Mouse (Mus musculus) layer of hippocampus, adult 2 months (tissue): Measurements from ENCODE around the gene Klf5. TPM values are rescaled to one million over a fixed set of nuclear protein-coding genes. Genes with fewer than 3 reads are reported as not detected.

ENCODE experiments used
- DNase-seq, 2 experiments: peaks; one replicate each; pipeline ENCODE4 v3.0.0; 2022; ENCODE audit warnings: low spot score in 2 of 2
- H3K27ac ChIP-seq: fragments of 200-600 bp; 2 replicates; pipeline ENCODE4 v1.8.1; 2022
- H3K4me3 ChIP-seq: fragments of 200-600 bp; 2 replicates; pipeline ENCODE4 v1.8.1; 2022; ENCODE audit warnings: mild to moderate bottlenecking
- CTCF ChIP-seq: fragments of 200-600 bp; conservative IDR thresholded peaks from 2 replicates; pipeline ENCODE4 v1.8.1; 2022; ENCODE audit warnings: antibody characterized with exemption, mild to moderate bottlenecking, moderate library complexity
- long read RNA-seq, 2 experiments: library from polyadenylated mRNA; stranded (forward); transcript quantifications; one replicate each; pipeline ENCODE4 v2.0.0; 2021; ENCODE audit warnings: borderline mapping rate in 2 of 2
- total RNA-seq, 2 experiments: library from RNA; stranded (reverse); gene quantifications; 2 replicates each; pipeline ENCODE4 v1.2.3; 2021

Klf5 gene
- total RNA-seq, result 1 to 10 TPM; 6.7 to 7.4 TPM
- long read RNA-seq, experiment 1, partial matches to known transcripts, result 1 of 4 reads
- long read RNA-seq, experiment 1, other reads (novel, unspliced or antisense), result 0 of 4 reads
- long read RNA-seq, experiment 2, transcript Klf5-201 (4 exons, 3,352 nt), result major isoform, 8 of 8 reads
- long read RNA-seq, experiment 2, partial matches to known transcripts, result 0 of 8 reads
- long read RNA-seq, experiment 2, other reads (novel, unspliced or antisense), result 0 of 8 reads

DNA sequence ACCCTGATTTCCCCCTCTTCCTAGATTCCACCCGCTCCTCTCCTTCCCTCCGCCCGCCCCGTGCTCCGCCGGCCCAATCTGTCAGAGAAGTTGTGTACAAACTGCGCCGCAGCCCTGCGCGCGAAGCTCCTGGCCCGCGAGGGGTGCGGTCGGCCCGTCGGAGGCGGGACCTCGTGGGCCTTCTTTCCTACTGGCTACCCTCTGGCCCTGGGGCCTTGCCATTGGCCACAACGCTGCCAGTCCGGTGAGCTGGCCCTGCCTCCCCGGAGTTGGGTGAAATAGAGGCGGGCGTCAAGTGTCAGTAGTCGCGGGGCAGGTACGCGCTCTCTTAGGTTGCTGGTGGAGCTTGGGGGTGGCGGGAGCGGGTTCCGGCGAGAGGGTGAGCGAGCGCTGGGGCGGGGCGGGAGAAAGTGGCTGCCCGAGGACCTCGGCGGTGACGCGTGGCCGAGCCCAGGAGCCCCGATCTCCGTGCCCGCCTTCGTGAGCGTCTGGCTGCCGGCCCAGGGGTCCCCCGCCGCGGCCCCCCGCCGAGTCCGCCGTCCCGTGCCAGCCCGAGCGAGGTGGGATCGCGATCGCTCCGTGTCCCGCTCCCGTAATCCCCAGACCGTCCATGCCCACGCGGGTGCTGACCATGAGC, at the start of gene Klf5:
Gene Klf5 (plus strand): TSS at position 307 of the 637 bp plus-strand sequence.
- H3K27ac ChIP-seq, result peak within 1 kb of the TSS; percentile 76
- peak within 1 kb of the TSS; percentile 80 for H3K4me3 ChIP-seq
- no peak for TF ChIP-seq CTCF
- DNase-seq, result peak; percentile 90 to 91

DNA sequence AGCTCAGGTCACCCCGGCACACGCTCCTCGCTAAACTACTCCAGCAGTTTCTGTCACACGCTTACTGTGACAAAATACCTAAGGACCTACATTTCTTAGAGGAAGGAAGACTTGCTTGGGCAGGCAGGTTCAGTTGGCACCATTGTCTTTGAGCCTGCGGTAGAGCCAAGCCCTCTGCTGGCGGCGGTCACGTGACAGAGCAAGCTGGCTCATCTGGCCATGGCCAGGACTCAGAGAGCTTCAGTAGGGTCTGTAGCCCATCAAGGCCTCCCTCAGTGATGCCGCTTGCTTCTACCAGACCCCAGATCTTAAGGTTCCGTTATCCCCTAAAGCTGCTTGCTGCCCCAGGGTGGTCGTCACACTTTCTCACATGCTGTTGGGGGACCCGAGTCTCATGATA, 36.5 kb upstream of the Klf5 start:
- Histone ChIP-seq H3K27ac (no peak overlapping the region), H3K4me3 (no peak overlapping the region)
- no peak for TF ChIP-seq CTCF
- no peak for DNase-seq

GRCm38 (mm10) chr14:99263816-99264215, 34.7 kb upstream of the Klf5 start:
- DNase-seq, result no peak

DNA sequence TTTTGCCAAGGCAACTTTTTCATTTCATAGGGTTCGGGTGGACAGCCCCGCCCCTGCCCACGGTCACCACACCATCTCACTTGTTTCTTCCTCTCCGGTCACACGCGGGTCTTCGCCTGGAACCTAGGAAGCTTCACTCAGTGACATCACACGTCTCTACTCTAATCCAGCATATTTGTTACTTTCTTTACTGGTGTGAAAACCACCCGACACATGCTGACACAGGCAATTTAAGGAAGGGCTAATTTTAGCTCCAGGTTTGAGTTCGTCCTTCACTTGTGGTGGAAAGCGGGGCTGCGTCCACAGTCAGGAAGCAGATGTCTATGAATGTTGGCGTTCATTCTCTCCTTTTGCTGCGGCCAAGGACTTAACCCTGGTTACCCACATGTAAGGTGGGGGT, 32.7 kb upstream of the Klf5 start:
- no peak for DNase-seq
- Histone ChIP-seq H3K27ac (no peak overlapping the region), H3K4me3 (no peak overlapping the region)
- TF ChIP-seq CTCF, result no peak

More at GRCm38 (mm10) chr14:99263816-99264215, 34.7 kb upstream of the Klf5 start:
- Histone ChIP-seq H3K27ac (no peak overlapping the region), H3K4me3 (no peak overlapping the region)
- TF ChIP-seq CTCF, result no peak

DNA sequence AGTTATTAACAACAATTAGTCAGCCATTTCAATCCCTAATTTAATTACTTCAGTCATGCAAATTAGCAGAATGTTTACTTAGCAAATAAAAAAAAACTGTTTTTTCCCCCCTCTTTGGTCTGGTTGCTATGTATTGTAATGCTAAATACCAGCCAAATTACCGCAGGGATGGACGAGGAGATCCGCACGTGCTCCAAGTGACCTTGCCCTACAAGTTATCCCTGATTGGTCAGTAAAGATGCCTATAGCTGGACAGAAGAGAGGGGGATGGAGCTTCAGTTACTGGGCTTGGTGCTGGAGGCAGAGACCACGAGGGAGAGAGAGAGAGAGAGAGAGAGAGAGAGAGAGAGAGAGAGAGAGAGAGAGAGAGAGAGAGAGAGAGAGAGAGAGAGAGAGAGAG, 31.7 kb upstream of the Klf5 start:
- no peak for TF ChIP-seq CTCF
- Histone ChIP-seq H3K27ac (no peak overlapping the region), H3K4me3 (no peak overlapping the region)
- DNase-seq, result no peak

DNA sequence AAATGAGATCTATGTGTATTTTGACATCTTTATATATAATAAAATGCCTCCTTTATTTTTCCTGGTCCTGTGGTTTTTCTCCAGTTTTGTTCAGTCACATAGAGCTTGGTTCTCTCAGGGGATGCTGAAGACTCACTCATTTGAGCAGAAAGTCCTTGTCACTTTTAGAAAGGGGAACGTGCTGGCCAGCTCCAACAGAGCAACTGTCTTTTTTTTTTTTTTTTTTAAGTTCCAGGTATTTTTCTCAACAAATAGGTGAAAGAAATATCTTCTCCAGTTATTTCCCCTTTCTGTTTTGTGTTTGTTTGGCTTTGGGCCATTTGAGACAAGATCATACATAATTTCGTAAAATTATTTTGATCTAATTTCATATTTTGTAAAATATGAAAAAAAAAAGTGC, 24.4 kb upstream of the Klf5 start:
- no peak for TF ChIP-seq CTCF
- no peak overlapping the region for H3K4me3 ChIP-seq
- no peak for DNase-seq
- H3K27ac ChIP-seq, result no peak overlapping the region

- no peak for DNase-seq
- TF ChIP-seq CTCF, result no peak
- Histone ChIP-seq H3K4me3 (no peak overlapping the region), H3K27ac (no peak overlapping the region)
These were observed 22.7 kb upstream of the Klf5 start for GRCm38 (mm10) chr14:99275827-99276226.

GRCm38 (mm10) chr14:99278312-99278711, 20.2 kb upstream of the Klf5 start:
- DNase-seq, result no peak
- Histone ChIP-seq H3K4me3 (no peak overlapping the region), H3K27ac (no peak overlapping the region)
- TF ChIP-seq CTCF, result no peak

DNA sequence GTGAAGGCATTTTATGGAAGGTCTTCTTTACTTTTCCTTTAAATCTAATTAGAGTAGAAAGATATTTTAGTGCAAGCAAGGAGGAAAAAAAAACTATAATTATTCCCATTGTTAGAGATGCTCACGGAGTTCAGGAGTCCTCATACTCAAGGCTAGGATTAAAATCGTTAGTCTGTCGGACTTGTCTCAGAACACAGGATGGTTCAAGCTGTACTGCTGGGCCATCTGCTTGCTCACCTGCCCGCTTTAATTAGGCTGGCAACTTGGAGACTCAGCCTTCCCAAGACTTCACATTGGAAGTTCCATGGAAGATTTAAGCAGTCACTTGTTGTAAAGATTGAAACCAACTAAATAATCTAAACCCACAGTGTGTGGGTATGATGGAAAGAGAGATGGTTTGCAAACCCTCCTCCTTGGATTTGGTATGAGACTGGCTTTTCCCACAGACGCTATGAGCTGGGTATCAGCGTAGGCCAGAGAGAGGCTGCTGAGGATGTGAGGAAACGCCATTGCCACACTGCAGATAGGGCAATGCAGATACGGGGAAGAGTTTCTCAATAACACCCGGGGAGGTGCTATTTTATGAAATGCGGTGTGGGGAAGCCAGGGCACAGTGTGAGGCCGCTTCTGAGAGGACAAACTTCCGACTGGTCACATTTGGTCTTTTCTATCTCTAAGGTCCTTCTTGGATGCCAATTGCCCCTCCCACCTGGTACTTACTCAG, 19.6 kb upstream of the Klf5 start:
- Histone ChIP-seq H3K4me3 (no peak overlapping the region), H3K27ac (no peak overlapping the region)
- no peak for DNase-seq
- TF ChIP-seq CTCF, result no peak

- Histone ChIP-seq H3K4me3 (no peak overlapping the region), H3K27ac (no peak overlapping the region)
- no peak for TF ChIP-seq CTCF
- DNase-seq, result no peak
These were observed 18.1 kb upstream of the Klf5 start for GRCm38 (mm10) chr14:99280399-99280798.

- TF ChIP-seq CTCF, result no peak
- H3K4me3 ChIP-seq, result no peak overlapping the region
- DNase-seq, result no peak
These were observed 17.6 kb upstream of the Klf5 start for GRCm38 (mm10) chr14:99280825-99281433.

DNA sequence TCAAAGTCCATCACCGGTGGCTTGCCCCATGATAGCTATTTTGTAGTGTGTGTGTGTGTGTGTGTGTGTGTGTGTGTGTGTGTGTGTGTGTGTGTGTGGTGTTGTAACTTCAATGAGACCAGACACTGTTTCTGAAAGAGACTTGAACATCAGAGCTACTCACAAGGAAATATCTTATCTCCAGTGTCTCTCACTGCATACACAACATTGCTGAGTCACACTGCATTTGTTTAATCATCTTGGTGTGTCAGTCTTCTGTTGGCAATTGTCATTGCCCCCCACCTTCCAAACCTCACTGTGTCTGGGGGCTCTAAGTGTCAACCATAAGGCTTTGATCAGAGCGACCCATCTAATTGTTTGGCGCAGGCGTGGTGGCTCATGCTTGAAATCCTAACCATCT, 13.0 kb upstream of the Klf5 start:
- H3K27ac ChIP-seq, result no peak overlapping the region
- DNase-seq, result no peak
- no peak for TF ChIP-seq CTCF
- no peak overlapping the region for H3K4me3 ChIP-seq

More at GRCm38 (mm10) chr14:99280825-99281433, 17.6 kb upstream of the Klf5 start:
- no peak overlapping the region for H3K27ac ChIP-seq

DNA sequence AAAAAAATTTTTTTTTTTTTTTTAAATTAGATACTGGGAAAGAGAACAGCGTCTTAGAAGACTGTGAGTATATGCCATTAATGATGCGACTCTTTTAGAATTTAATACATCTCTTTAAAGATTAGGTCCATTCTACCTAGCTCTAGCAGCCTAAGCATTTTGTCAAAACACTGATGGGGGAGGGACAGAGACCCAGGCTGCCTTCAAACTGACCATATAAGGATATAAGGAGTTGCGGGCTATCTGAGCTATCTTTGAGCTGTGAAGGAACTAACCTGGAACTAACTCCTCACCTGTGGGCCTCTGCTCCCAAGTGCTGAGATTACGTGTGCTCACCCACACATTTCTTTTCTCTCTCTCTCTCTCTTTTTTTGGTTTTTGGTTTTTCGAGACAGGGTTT, 6.3 kb upstream of the Klf5 start:
- Histone ChIP-seq H3K4me3 (no peak overlapping the region), H3K27ac (no peak overlapping the region)
- DNase-seq, result no peak
- TF ChIP-seq CTCF, result no peak
